Mouse (Mus musculus): ENCODE measurements around the gene Cntn5. TPM values are rescaled to one million over a fixed set of nuclear protein-coding genes. Genes with fewer than 3 reads are reported as not detected.

The Cntn5 gene
- polyA plus RNA-seq, 1 experiment from 2014 or later = not detected

- no peak for ATAC-seq (ENCODE audit: low read depth)
- DNase-seq = no peak
- H3K4me3 ChIP-seq (replicated peaks) = no peak overlapping the region
Measured at GRCm38 (mm10) chr9:9718145-9718544, 1186.4 kb downstream of the Cntn5 start.

GRCm38 (mm10) chr9:9708671-9709070 lies 1195.9 kb downstream of the Cntn5 start:
- Histone ChIP-seq H3K27me3 (no peaks in the 10 kb centered on the region), H3K9me3 (replicated peaks) (no peaks in the 10 kb centered on the region), H3K4me1 (replicated peaks) (no peaks in the 10 kb centered on the region), H3K36me3 (no peaks in the 10 kb centered on the region), H3K4me2 (no peak overlapping the region), H3K27ac (no peak overlapping the region), H3K4me3 (replicated peaks) (no peak overlapping the region), H3K9ac (no peak overlapping the region)
- ATAC-seq (ENCODE audit: low read depth) (no peak), DNase-seq (no peak)
- 68% methylated on average over 5 of the region's 5 CpGs for WGBS (ENCODE audit: insufficient replicate concordance)

More at GRCm38 (mm10) chr9:9718145-9718544, 1186.4 kb downstream of the Cntn5 start:
- Histone ChIP-seq H3K27me3 (no peaks in the 10 kb centered on the region), H3K4me1 (replicated peaks) (no peaks in the 10 kb centered on the region), H3K9ac (no peak overlapping the region), H3K27ac (no peak overlapping the region), H3K9me3 (replicated peaks) (no peaks in the 10 kb centered on the region), H3K4me2 (no peak overlapping the region), H3K36me3 (no peaks in the 10 kb centered on the region)
- 58% methylated on average over 1 of the region's 1 CpGs for WGBS (ENCODE audit: insufficient replicate concordance)

DNA sequence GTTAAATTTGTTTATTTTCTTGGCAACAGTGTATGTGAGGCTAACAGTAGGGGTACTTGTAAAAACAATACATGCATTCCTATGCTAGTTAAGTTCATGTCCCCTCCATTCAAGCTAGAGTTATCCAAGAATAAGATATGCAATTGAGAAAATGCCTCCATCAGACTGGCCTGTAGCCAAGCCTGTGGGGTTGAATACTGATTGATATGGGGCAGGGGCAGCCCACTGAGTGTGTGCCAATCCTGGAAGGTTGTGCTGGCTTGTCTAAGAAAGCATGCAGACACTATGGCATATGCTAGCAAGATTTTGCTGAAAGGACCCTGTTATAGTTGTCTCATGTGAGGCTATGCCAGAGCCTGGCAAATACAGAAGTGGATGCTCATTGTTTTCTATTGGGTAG lies 1196.8 kb downstream of the Cntn5 start:
- H3K27ac ChIP-seq = no peak overlapping the region
- H3K4me3 ChIP-seq (replicated peaks) = no peak overlapping the region
- no peaks in the 10 kb centered on the region for H3K36me3 ChIP-seq
- no peaks in the 10 kb centered on the region for H3K4me1 ChIP-seq (replicated peaks)
- no peak overlapping the region for H3K9ac ChIP-seq
- DNase-seq (no peak), ATAC-seq (ENCODE audit: low read depth) (no peak)
- no peaks in the 10 kb centered on the region for H3K9me3 ChIP-seq (replicated peaks)
- H3K4me2 ChIP-seq = no peak overlapping the region
- H3K27me3 ChIP-seq = no peaks in the 10 kb centered on the region

GRCm38 (mm10) chr9:9705180-9705579 lies 1199.4 kb downstream of the Cntn5 start:
- no peaks in the 10 kb centered on the region for H3K27me3 ChIP-seq
- no peak overlapping the region for H3K4me3 ChIP-seq (replicated peaks)
- no peak overlapping the region for H3K9ac ChIP-seq
- H3K9me3 ChIP-seq (replicated peaks) = no peaks in the 10 kb centered on the region
- no peaks in the 10 kb centered on the region for H3K36me3 ChIP-seq
- no peak overlapping the region for H3K27ac ChIP-seq
- no peak for ATAC-seq (ENCODE audit: low read depth)
- no peak for DNase-seq
- H3K4me1 ChIP-seq (replicated peaks) = no peaks in the 10 kb centered on the region
- no peak overlapping the region for H3K4me2 ChIP-seq
- 71% methylated on average over 1 of the region's 1 CpGs for WGBS (ENCODE audit: insufficient replicate concordance)

- ATAC-seq (ENCODE audit: low read depth) (no peak), DNase-seq (no peak)
- Histone ChIP-seq H3K4me2 (no peak overlapping the region), H3K4me1 (replicated peaks) (no peaks in the 10 kb centered on the region), H3K27ac (no peak overlapping the region), H3K36me3 (no peaks in the 10 kb centered on the region), H3K4me3 (replicated peaks) (no peak overlapping the region), H3K27me3 (no peaks in the 10 kb centered on the region), H3K9ac (no peak overlapping the region), H3K9me3 (replicated peaks) (no peaks in the 10 kb centered on the region)
- 59% methylated on average over 3 of the region's 3 CpGs for WGBS (ENCODE audit: insufficient replicate concordance)
Measured at GRCm38 (mm10) chr9:9696636-9697035, 1207.9 kb downstream of the Cntn5 start.

- Histone ChIP-seq H3K4me3 (replicated peaks) (no peak overlapping the region), H3K9me3 (replicated peaks) (no peaks in the 10 kb centered on the region), H3K27me3 (no peaks in the 10 kb centered on the region), H3K4me2 (no peak overlapping the region), H3K4me1 (replicated peaks) (no peaks in the 10 kb centered on the region), H3K27ac (no peak overlapping the region), H3K9ac (no peak overlapping the region), H3K36me3 (no peaks in the 10 kb centered on the region)
- no peak for DNase-seq
- no peak for ATAC-seq (ENCODE audit: low read depth)
- 46% methylated on average over 5 of the region's 5 CpGs for WGBS (ENCODE audit: insufficient replicate concordance)
Measured at GRCm38 (mm10) chr9:9682348-9682884, 1222.2 kb downstream of the Cntn5 start.

GRCm38 (mm10) chr9:9676078-9676477 lies 1228.5 kb downstream of the Cntn5 start:
- Histone ChIP-seq H3K9me3 (replicated peaks) (no peaks in the 10 kb centered on the region), H3K36me3 (no peaks in the 10 kb centered on the region), H3K27ac (no peak overlapping the region), H3K4me1 (replicated peaks) (no peaks in the 10 kb centered on the region), H3K9ac (no peak overlapping the region), H3K4me3 (replicated peaks) (no peak overlapping the region), H3K4me2 (no peak overlapping the region), H3K27me3 (no peaks in the 10 kb centered on the region)
- WGBS (ENCODE audit: insufficient replicate concordance) = 52% methylated on average over 4 of the region's 4 CpGs
- DNase-seq = no peak
- ATAC-seq (ENCODE audit: low read depth) = no peak

DNA sequence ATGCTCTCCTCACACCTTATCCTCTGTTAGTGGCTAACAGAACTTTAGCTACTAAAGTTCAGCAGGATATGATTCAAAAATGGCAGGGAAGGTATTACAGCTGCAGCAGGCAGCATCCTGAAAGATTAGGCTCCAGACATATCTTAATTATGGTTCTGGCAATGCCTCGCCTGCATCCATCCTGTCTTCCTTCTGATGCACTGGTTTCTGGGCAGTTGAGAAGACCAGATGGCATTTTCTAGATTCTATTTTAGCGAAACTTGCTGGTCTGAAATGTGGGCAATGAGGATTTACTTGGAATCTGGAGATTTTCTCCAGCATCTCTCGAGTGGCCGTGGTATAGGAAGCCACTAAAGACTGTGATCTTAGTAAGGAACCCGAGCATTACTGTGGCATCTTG lies 1230.0 kb downstream of the Cntn5 start:
- ATAC-seq (ENCODE audit: low read depth) (no peak), DNase-seq (no peak)
- H3K36me3 ChIP-seq = no peaks in the 10 kb centered on the region
- no peak overlapping the region for H3K4me3 ChIP-seq (replicated peaks)
- no peak overlapping the region for H3K4me2 ChIP-seq
- no peak overlapping the region for H3K9ac ChIP-seq
- no peaks in the 10 kb centered on the region for H3K4me1 ChIP-seq (replicated peaks)
- no peak overlapping the region for H3K27ac ChIP-seq
- 63% methylated on average over 5 of the region's 5 CpGs for WGBS (ENCODE audit: insufficient replicate concordance)
- no peaks in the 10 kb centered on the region for H3K27me3 ChIP-seq
- H3K9me3 ChIP-seq (replicated peaks) = no peaks in the 10 kb centered on the region

GRCm38 (mm10) chr9:9673277-9674049 lies 1231.1 kb downstream of the Cntn5 start:
- DNase-seq (no peak), ATAC-seq (ENCODE audit: low read depth) (no peak)
- H3K9me3 ChIP-seq (replicated peaks) = no peaks in the 10 kb centered on the region
- H3K36me3 ChIP-seq = no peaks in the 10 kb centered on the region
- H3K4me2 ChIP-seq = no peak overlapping the region
- no peaks in the 10 kb centered on the region for H3K27me3 ChIP-seq
- no peak overlapping the region for H3K4me3 ChIP-seq (replicated peaks)
- H3K9ac ChIP-seq = no peak overlapping the region
- H3K27ac ChIP-seq = no peak overlapping the region
- WGBS (ENCODE audit: insufficient replicate concordance) = 18% methylated on average over 13 of the region's 13 CpGs
- H3K4me1 ChIP-seq (replicated peaks) = no peaks in the 10 kb centered on the region

GRCm38 (mm10) chr9:9653463-9653862 lies 1251.1 kb downstream of the Cntn5 start:
- Histone ChIP-seq H3K4me3 (replicated peaks) (no peak overlapping the region), H3K9ac (no peak overlapping the region), H3K27me3 (no peaks in the 10 kb centered on the region), H3K4me1 (replicated peaks) (no peaks in the 10 kb centered on the region), H3K27ac (no peak overlapping the region), H3K9me3 (replicated peaks) (no peaks in the 10 kb centered on the region), H3K36me3 (no peaks in the 10 kb centered on the region), H3K4me2 (no peak overlapping the region)
- 42% methylated on average over 3 of the region's 3 CpGs for WGBS (ENCODE audit: insufficient replicate concordance)
- DNase-seq (no peak), ATAC-seq (ENCODE audit: low read depth) (peak; percentile 43; the same call in 1 of the 2 replicates)

GRCm38 (mm10) chr9:9647361-9647760 lies 1257.2 kb downstream of the Cntn5 start:
- no peak overlapping the region for H3K4me2 ChIP-seq
- H3K9ac ChIP-seq = no peak overlapping the region
- no peaks in the 10 kb centered on the region for H3K4me1 ChIP-seq (replicated peaks)
- H3K4me3 ChIP-seq (replicated peaks) = no peak overlapping the region
- WGBS (ENCODE audit: insufficient replicate concordance) = 50% methylated on average over 3 of the region's 3 CpGs
- ATAC-seq (ENCODE audit: low read depth) (no peak), DNase-seq (no peak)
- no peaks in the 10 kb centered on the region for H3K9me3 ChIP-seq (replicated peaks)
- H3K36me3 ChIP-seq = no peaks in the 10 kb centered on the region
- no peaks in the 10 kb centered on the region for H3K27me3 ChIP-seq
- no peak overlapping the region for H3K27ac ChIP-seq

DNA sequence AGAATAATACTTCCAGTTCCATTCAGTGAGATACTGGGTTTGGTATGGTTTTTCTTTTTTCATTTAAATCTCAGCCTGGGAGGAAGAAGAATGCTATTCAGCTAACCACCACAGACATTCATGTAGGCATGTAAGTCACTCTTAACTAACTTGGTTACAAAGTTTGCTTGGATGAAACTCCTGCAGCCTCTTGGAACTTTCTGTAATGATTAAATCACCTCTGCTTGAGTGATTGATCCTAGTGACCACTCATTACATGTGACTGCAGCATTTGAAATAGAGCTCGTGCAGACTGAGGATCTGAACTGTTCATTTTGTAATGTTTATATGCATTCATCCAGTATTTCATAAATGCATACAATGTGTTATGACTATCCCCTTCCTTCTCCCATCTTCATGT lies 1258.3 kb downstream of the Cntn5 start:
- no peaks in the 10 kb centered on the region for H3K36me3 ChIP-seq
- H3K4me1 ChIP-seq (replicated peaks) = no peaks in the 10 kb centered on the region
- no peak for ATAC-seq (ENCODE audit: low read depth)
- 63% methylated on average over 1 of the region's 1 CpGs for WGBS (ENCODE audit: insufficient replicate concordance)
- no peak overlapping the region for H3K27ac ChIP-seq
- H3K4me3 ChIP-seq (replicated peaks) = no peak overlapping the region
- no peaks in the 10 kb centered on the region for H3K27me3 ChIP-seq
- H3K4me2 ChIP-seq = no peak overlapping the region
- no peak overlapping the region for H3K9ac ChIP-seq
- DNase-seq = no peak
- no peaks in the 10 kb centered on the region for H3K9me3 ChIP-seq (replicated peaks)
